Mouse (Mus musculus) E14TG2a.4 (cell line): Measurements from ENCODE around the gene Ceacam16.

Experiments used
- CTCF ChIP-seq: conservative IDR thresholded peaks from 2 replicates; pipeline ENCODE4 v1.5.1; 2014; ENCODE audit warnings: low read length
- NANOG ChIP-seq: IDR thresholded peaks from 2 replicates; pipeline ENCODE4 v1.6.1; 2014; ENCODE audit warnings: borderline replicate concordance, low read length, mixed read lengths

GRCm38 (mm10) chr7:19813579-19814122 lies 47.4 kb downstream of the Ceacam16 start:
- no peak for TF ChIP-seq CTCF
- no peak for TF ChIP-seq NANOG
